Mouse (Mus musculus) midbrain, embryonic 11.5 days (tissue): ENCODE results near the gene Pkn3. TPM values are rescaled to one million over a fixed set of nuclear protein-coding genes. Genes with fewer than 3 reads are reported as not detected.

ENCODE experiments used
- ATAC-seq: fragments of 200-750 bp; cut with Nextera tagmentation; 2 replicates; pipeline ENCODE4 v1.8.0; 2017; ENCODE audit warnings: moderate TSS enrichment, moderate library complexity; ENCODE audit not compliant: low FRiP score
- DNase-seq: peaks from one replicate; pipeline ENCODE4 v3.0.0; 2015; ENCODE audit warnings: low spot score; ENCODE audit errors: missing footprints
- H3K27ac ChIP-seq: fragments of 300-500 bp; sonication (generic); 2 replicates; pipeline ENCODE4 v1.5.1; 2014; ENCODE audit warnings: low read depth, low read length
- H3K27me3 ChIP-seq: fragments of 300-500 bp; sonication (generic); 2 replicates; pipeline ENCODE4 v1.6.1; 2014; ENCODE audit warnings: mild to moderate bottlenecking, low read length, moderate library complexity, mixed read lengths; ENCODE audit not compliant: control insufficient read depth, insufficient read depth
- H3K36me3 ChIP-seq: fragments of 300-500 bp; sonication (generic); 2 replicates; pipeline ENCODE4 v1.6.1; 2014; ENCODE audit warnings: mild to moderate bottlenecking, low read length, moderate library complexity, mixed read lengths; ENCODE audit not compliant: control insufficient read depth, insufficient read depth
- H3K4me1 ChIP-seq: fragments of 300-500 bp; sonication (generic); 2 replicates; pipeline ENCODE4 v1.6.1; 2014; ENCODE audit warnings: low read length; ENCODE audit not compliant: control insufficient read depth, insufficient read depth
- H3K4me2 ChIP-seq: fragments of 300-500 bp; sonication (generic); 2 replicates; pipeline ENCODE4 v1.6.1; 2014; ENCODE audit warnings: mild to moderate bottlenecking, moderate library complexity
- H3K4me3 ChIP-seq: fragments of 300-500 bp; sonication (generic); 2 replicates; pipeline ENCODE4 v1.5.1; 2014; ENCODE audit warnings: low read depth, low read length
- H3K9ac ChIP-seq: fragments of 300-500 bp; sonication (generic); 2 replicates; pipeline ENCODE4 v1.6.1; 2014; ENCODE audit warnings: low read length
- H3K9me3 ChIP-seq: fragments of 300-500 bp; sonication (generic); 2 replicates; pipeline ENCODE4 v1.6.1; 2016; ENCODE audit warnings: low read length; ENCODE audit not compliant: control insufficient read depth
- WGBS: fragments of 180-500 bp; shearing (Covaris S2); extraction: QIAGEN DNeasy Blood & Tissue Kit; methylation state at CpG from one replicate; pipeline ENCODE4 v1.1.7; 2014; 5-methylcytosine and 5-hydroxymethylcytosine counted together
- polyA plus RNA-seq: library from polyadenylated mRNA; unstranded; fragments of >200 nt; fragmentation: Nextera tagmentation; extraction: Ambion mirVana; gene quantifications from 2 replicates; pipeline ENCODE4 v1.2.1, GENCODE M21; 2014

The Pkn3 gene
- polyA plus RNA-seq, 1 experiment from 2014 or later, result 8.4 TPM

DNA sequence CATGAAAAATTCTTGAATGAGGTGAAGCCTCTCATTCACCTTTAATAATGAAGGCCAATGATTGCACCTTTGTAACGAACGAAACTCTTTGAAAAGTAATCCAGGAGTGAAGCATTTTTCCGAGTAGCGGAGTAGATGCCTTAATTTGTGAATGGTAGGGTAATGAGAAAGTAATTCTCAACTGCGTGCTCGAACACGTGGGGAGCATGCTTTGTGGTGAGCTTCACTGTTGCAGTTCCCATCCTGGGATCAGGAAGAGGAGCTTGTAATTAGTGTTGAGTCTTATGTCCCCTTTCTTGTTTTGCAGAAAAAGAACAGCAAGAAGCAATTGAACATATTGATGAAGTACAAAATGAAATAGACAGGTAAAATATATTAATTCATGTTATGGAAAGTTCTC is 9.5 kb upstream of the Pkn3 start:
- Histone ChIP-seq H3K4me1 (peaks cover 26% of the 10 kb centered on the region), H3K4me3 (peak overlapping the region; percentile 100), H3K4me2 (peak overlapping the region; percentile 64), H3K27ac (no peak overlapping the region), H3K36me3 (peaks cover 13% of the 10 kb centered on the region; the same call in 1 of the 2 replicates), H3K9me3 (no peaks in the 10 kb centered on the region), H3K27me3 (no peaks in the 10 kb centered on the region), H3K9ac (peak overlapping the region; percentile 100)
- WGBS, result 42% methylated on average over 7 of the region's 7 CpGs
- DNase-seq (no peak), ATAC-seq (no peak)

DNA sequence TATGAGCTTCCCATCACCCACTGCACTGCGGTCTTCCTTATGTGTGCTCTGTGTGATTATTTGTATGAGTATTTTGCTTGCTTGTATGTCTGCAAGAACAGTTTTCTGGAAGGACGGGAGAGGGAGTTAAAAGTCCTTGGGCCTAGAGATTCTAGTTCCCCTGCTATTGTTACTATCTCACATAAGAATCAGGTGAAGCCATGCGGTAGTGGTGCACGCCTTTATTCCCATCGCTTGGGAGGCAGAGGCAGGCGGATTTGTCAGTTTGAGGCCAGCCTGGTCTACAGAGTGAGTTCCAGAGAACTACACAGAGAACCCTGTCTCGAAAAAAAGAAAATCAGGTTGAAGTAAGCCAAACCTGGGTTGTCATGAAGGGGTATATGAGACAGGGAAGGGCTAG is 4.6 kb upstream of the Pkn3 start:
- ATAC-seq (no peak), DNase-seq (peak; percentile 87)
- Histone ChIP-seq H3K27ac (no peak overlapping the region), H3K9me3 (no peaks in the 10 kb centered on the region), H3K4me1 (peaks cover 3% of the 10 kb centered on the region; the same call in 1 of the 2 replicates), H3K4me2 (no peak overlapping the region), H3K27me3 (no peaks in the 10 kb centered on the region), H3K36me3 (peaks cover 13% of the 10 kb centered on the region; the same call in 1 of the 2 replicates), H3K4me3 (no peak overlapping the region), H3K9ac (no peak overlapping the region)
- WGBS, result 74% methylated on average over 7 of the region's 7 CpGs

DNA sequence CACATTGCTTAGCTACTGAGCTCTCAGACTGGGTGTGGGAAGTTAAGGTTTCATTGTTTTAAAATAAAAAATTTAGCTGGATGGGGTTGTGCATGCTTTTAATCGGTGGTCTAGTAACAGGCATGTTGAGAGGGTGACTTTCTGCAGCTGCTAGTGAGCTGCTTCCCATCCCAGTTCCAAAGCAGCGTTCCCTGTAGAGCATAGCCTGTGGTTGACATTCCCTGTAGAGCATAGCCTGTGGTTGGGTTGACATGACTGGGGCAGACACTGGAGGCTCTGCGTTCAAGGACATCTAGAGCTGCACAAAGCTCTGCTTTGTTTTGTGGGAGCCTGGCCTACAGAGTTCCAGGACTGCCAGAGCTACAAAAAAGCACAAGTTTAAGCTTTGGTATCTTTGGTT is 4.2 kb upstream of the Pkn3 start:
- Histone ChIP-seq H3K4me3 (no peak overlapping the region), H3K36me3 (peaks cover 12% of the 10 kb centered on the region; the same call in 1 of the 2 replicates), H3K4me2 (no peak overlapping the region), H3K9me3 (no peaks in the 10 kb centered on the region), H3K27me3 (no peaks in the 10 kb centered on the region), H3K4me1 (peaks cover 4% of the 10 kb centered on the region; the same call in 1 of the 2 replicates), H3K9ac (no peak overlapping the region), H3K27ac (no peak overlapping the region)
- ATAC-seq, result no peak
- WGBS, result 77% methylated on average over 3 of the region's 3 CpGs
- DNase-seq, result no peak

DNA sequence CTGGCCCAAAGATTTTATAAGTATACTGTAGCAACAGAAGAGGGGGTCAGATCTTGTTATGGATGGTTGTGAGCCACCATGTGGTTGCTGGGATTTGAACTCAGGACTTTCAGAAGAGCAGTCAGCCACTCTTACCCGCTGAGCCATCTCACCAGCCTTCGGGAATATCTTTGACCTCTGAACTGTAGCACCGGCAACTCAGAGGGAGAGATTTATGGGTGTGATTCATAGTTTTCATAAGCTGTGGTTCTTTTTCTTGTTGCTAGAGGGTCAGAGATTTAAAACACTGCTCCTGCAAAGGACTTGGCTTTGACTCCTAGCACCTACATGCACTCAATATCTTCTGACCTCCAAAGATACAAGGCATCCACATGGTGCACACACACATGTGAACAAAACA is 1.9 kb upstream of the Pkn3 start:
- Histone ChIP-seq H3K4me3 (no peak overlapping the region), H3K9me3 (no peaks in the 10 kb centered on the region), H3K27ac (no peak overlapping the region), H3K4me2 (no peak overlapping the region), H3K9ac (no peak overlapping the region), H3K27me3 (no peaks in the 10 kb centered on the region), H3K36me3 (peaks cover 3% of the 10 kb centered on the region; the same call in 1 of the 2 replicates), H3K4me1 (peaks cover 7% of the 10 kb centered on the region; the same call in 1 of the 2 replicates)
- WGBS, result 86% methylated on average over 3 of the region's 3 CpGs
- no peak for ATAC-seq
- DNase-seq, result no peak

DNA sequence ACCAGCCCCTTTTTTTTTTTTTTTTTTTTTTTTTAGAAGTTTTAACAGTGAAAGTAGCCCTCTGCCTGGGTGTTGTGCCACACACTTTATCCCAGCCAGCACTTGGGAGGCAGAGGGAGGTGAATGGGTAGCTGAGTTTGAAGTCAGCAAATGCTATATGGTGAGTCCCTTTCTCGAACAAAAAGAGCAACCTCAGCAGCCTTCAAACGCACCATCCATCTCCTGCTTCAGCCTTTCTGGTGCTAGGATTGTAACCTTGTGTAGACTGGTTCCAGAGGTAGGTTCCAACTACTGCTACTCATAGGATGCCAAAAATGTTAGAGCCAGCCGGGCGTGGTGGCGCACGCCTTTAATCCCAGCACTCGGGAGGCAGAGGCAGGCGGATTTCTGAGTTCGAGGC is 1.0 kb upstream of the Pkn3 start:
- no peak overlapping the region for H3K9ac ChIP-seq
- no peak overlapping the region for H3K27ac ChIP-seq
- peaks cover 7% of the 10 kb centered on the region; the same call in 1 of the 2 replicates for H3K4me1 ChIP-seq
- H3K4me2 ChIP-seq, result no peak overlapping the region
- no peaks in the 10 kb centered on the region for H3K27me3 ChIP-seq
- DNase-seq (no peak), ATAC-seq (no peak)
- no peaks in the 10 kb centered on the region for H3K9me3 ChIP-seq
- H3K4me3 ChIP-seq, result no peak overlapping the region
- 91% methylated on average over 8 of the region's 9 CpGs for WGBS
- peaks cover 2% of the 10 kb centered on the region; the same call in 1 of the 2 replicates for H3K36me3 ChIP-seq

DNA sequence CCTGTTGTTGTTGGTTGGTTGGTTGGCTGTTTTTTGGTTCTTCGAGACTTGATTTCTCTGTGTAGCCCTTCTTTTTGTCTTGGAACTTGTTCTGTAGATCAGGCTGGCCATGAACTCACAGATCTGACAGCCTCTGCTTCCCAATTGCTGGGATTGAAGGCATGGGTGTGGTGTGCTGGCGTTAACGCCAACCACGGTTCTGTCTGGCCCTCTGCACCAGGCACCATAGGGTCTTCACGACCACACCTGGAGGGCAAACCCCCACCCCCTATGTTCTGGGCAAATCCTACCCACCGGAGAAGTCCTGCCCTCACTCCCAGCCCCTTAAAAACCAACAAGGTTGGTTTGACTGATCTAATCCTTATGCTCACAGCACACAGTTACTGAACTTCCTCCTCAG is 525 bp upstream of the Pkn3 start:
- H3K27ac ChIP-seq, result no peak overlapping the region
- WGBS, result 73% methylated on average over 6 of the region's 6 CpGs
- no peak overlapping the region for H3K9ac ChIP-seq
- no peak overlapping the region; the same call in 1 of the 2 replicates for H3K4me2 ChIP-seq
- H3K27me3 ChIP-seq, result no peaks in the 10 kb centered on the region
- H3K36me3 ChIP-seq, result peaks cover 2% of the 10 kb centered on the region; the same call in 1 of the 2 replicates
- H3K9me3 ChIP-seq, result no peaks in the 10 kb centered on the region
- no peak for DNase-seq
- H3K4me3 ChIP-seq, result no peak overlapping the region
- peak; percentile 36 for ATAC-seq
- peaks cover 7% of the 10 kb centered on the region; the same call in 1 of the 2 replicates for H3K4me1 ChIP-seq

DNA sequence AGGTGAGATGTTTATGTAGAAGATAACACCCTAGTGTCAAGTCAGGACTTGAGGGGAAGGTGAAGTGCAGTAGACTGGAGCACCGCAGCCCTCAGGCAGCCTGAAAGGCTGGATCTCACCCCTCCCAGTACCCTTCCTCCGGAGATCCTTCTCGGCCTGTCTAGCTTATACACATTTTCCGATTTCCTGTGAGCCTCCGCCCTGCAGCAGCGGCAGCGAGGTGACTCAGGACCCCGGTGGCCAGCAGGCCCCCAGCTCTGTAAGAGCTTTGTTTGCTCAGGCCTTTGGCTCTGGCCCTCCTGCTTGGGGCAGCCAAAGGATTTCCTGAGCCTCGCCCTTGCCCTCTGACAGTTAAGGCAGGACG is 847 bp downstream of the Pkn3 start:
- Histone ChIP-seq H3K4me3 (peak overlapping the region; percentile 53), H3K27ac (no peak overlapping the region), H3K36me3 (no peaks in the 10 kb centered on the region), H3K4me2 (peak overlapping the region; percentile 98), H3K27me3 (no peaks in the 10 kb centered on the region), H3K9ac (peak overlapping the region; percentile 68; the same call in 1 of the 2 replicates), H3K9me3 (no peaks in the 10 kb centered on the region), H3K4me1 (peaks cover 7% of the 10 kb centered on the region; the same call in 1 of the 2 replicates)
- no peak for DNase-seq
- WGBS, result 31% methylated on average over 10 of the region's 10 CpGs
- no peak for ATAC-seq

DNA sequence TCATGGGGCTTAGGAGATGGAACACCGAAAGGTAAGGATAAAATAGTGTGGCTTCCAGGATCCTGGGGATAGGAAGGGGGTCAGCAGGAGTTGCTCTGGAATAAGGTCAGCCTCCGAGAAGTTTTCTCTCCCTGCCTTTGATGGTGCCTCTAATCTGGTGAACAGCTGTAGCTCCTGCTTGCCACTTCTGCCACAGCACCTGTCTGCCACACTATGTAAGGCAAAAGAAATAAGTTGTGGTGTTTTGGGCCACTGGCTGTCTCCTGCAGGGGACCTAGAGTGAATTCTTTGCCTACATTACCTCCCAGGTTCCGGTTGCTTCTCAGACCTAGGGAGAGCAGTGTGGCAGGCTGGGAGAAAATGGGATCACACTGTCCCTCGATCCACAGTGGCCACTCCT is 1.3 kb downstream of the Pkn3 start:
- 69% methylated on average over 4 of the region's 4 CpGs for WGBS
- Histone ChIP-seq H3K4me3 (no peak overlapping the region), H3K4me1 (peaks cover 7% of the 10 kb centered on the region; the same call in 1 of the 2 replicates), H3K27ac (no peak overlapping the region), H3K27me3 (no peaks in the 10 kb centered on the region), H3K9ac (peak overlapping the region; percentile 68), H3K36me3 (no peaks in the 10 kb centered on the region), H3K9me3 (no peaks in the 10 kb centered on the region), H3K4me2 (peak overlapping the region; percentile 98; the same call in 1 of the 2 replicates)
- ATAC-seq (no peak), DNase-seq (no peak)

DNA sequence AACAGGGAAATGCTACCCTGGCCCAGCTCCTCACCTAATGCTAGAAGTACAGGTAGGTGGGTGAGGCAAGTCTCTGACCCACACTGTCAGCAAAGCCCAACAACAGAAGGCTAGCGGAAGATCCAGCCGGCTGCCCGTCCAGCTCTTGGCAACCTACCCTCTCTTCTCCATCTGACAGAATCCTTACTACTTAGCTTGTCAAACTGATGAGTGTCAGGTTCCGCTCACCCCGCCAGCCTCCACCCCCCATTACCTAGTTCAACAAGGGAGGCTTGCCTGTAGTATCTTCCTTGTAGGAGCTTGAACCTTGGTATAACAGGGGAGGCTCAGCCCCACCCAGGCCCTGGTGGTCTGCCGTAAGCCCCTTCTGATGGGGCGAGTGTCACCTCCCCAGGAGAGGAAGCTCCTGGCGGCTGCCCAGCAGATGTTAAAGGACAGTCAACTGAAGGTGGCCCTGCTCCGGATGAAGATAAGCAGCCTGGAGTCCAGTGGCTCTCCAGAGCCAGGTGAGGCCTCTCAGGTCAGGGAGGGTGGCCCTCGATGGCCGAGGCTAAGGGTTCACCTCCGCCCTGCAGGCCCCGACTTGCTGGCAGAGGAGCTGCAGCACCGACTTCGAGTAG is 2.8 kb downstream of the Pkn3 start:
- Histone ChIP-seq H3K4me1 (peaks cover 11% of the 10 kb centered on the region), H3K4me2 (no peak overlapping the region), H3K27ac (no peak overlapping the region), H3K36me3 (no peaks in the 10 kb centered on the region), H3K4me3 (no peak overlapping the region), H3K9me3 (no peaks in the 10 kb centered on the region), H3K27me3 (no peaks in the 10 kb centered on the region), H3K9ac (no peak overlapping the region)
- ATAC-seq (no peak), DNase-seq (no peak)
- WGBS, result 93% methylated on average over 15 of the region's 15 CpGs
